Mouse (Mus musculus): ENCODE measurements around the gene Tmem144.

GRCm38 (mm10) chr3:79900502-79900901, 47.9 kb upstream of the Tmem144 start:
- TF ChIP-seq CTCF (IDR thresholded peaks at IDR 0.05; ENCODE audit: control insufficient read depth, insufficient read depth, insufficient replicate concordance, low read depth, low read length) (no peak), POLR2A (IDR thresholded peaks at IDR 0.05; ENCODE audit: control insufficient read depth, low read depth, low read length) (no peak)

Data from testis, adult 2 months (tissue).